Mouse (Mus musculus) urinary bladder, postnatal 14 days (tissue): ENCODE results near the gene Sirt2.

ENCODE experiments used
- DNase-seq: peaks from one replicate; pipeline ENCODE4 v3.0.0; 2021; ENCODE audit warnings: low spot score

The Sirt2 gene

DNA sequence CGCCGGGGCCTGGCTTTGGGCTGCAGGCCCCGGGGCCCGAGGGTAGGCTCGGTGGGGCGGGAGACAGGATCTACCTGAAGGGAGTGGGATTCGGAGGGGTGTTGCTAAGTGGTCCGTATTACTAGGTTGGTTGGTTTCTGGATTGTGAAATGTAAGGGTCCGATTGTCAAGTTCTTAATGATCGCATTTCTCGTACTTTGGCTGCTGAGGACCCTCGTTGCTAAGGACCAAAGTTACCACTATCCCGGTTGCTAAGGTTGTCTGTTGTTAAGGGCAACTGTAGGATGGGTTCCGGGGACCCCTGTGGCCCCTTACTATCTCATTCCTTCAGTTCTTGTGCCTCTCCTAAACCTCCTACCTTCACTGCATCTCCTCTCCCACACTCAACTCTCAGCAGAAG lies 375 bp downstream of the Sirt2 start:
- DNase-seq: no peak

DNA sequence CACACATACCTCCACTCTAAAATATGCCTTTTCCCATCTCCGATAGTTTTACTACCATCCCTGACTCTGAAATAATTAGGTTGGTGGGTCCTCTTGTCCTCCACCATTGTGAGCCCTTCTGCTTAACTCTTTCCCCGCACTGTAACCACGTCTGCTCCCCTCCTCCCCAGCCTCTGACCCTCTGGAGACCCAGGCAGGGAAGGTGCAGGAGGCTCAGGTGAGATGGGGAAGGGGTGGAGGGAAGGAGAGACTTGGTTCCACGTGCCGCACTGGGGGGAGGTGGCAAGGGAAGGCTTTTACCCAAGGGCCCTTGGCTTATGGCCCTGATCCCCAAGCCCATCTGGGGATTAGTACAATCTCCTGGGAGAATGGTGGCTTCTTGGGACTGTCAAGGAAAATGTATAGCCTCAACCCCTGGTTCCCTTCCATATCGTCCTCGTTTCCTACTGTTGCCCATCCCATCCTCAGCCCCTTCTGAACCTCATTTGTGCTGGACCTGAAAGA lies 979 bp downstream of the Sirt2 start, which contains the start of gene Nfkbib:
Nfkbib (minus strand) TSS at position 51 of the 504 bp plus-strand sequence.
- DNase-seq: no peak

DNA sequence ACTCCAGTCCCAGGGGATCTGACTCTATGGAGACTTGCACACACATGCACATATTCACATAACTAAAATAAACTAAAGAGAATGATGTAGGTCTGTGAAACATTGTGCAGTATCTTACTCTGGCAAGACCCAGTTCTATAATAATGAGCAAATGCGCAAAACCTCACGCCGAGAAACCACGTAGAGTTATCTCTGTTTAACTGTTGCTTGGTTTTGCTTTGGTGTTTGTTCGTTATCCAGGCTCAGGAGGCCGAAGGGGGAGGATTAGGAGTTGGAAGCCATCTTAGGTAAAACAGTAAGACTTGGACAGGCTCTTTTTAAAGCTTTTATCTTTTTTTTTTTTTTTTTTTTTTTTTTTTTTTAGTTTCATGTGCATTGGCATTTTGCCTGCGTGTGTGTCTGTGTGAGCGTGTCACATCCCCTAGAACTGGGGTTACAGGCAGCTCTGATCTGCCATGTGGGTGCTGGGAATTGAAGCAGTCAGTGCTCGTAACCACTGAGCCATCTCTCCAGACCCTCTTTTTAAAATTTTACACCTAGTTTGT lies 3.0 kb downstream of the Sirt2 start:
- no peak for DNase-seq

- no peak for DNase-seq
Observed at GRCm38 (mm10) chr7:28770309-28770708, 3.8 kb downstream of the Sirt2 start.

GRCm38 (mm10) chr7:28771867-28772266 lies 5.3 kb downstream of the Sirt2 start:
- DNase-seq: no peak

- no peak for DNase-seq
Observed at GRCm38 (mm10) chr7:28773163-28773562, 6.6 kb downstream of the Sirt2 start.

- DNase-seq: no peak
Observed at GRCm38 (mm10) chr7:28774164-28774563, 7.6 kb downstream of the Sirt2 start.

GRCm38 (mm10) chr7:28775129-28775528 lies 8.6 kb downstream of the Sirt2 start:
- no peak for DNase-seq

GRCm38 (mm10) chr7:28778825-28779224 lies 12.3 kb downstream of the Sirt2 start:
- DNase-seq: no peak

- peak; percentile 92 for DNase-seq
Observed at GRCm38 (mm10) chr7:28780067-28780658, 13.6 kb downstream of the Sirt2 start.

GRCm38 (mm10) chr7:28780857-28781256 lies 14.3 kb downstream of the Sirt2 start:
- DNase-seq: no peak

- DNase-seq: no peak
Observed at GRCm38 (mm10) chr7:28781261-28781663, 14.7 kb downstream of the Sirt2 start.

GRCm38 (mm10) chr7:28785161-28785560 lies 18.6 kb downstream of the Sirt2 start:
- no peak for DNase-seq

- DNase-seq: no peak
Observed at GRCm38 (mm10) chr7:28787884-28788283, 21.3 kb downstream of the Sirt2 start.

DNA sequence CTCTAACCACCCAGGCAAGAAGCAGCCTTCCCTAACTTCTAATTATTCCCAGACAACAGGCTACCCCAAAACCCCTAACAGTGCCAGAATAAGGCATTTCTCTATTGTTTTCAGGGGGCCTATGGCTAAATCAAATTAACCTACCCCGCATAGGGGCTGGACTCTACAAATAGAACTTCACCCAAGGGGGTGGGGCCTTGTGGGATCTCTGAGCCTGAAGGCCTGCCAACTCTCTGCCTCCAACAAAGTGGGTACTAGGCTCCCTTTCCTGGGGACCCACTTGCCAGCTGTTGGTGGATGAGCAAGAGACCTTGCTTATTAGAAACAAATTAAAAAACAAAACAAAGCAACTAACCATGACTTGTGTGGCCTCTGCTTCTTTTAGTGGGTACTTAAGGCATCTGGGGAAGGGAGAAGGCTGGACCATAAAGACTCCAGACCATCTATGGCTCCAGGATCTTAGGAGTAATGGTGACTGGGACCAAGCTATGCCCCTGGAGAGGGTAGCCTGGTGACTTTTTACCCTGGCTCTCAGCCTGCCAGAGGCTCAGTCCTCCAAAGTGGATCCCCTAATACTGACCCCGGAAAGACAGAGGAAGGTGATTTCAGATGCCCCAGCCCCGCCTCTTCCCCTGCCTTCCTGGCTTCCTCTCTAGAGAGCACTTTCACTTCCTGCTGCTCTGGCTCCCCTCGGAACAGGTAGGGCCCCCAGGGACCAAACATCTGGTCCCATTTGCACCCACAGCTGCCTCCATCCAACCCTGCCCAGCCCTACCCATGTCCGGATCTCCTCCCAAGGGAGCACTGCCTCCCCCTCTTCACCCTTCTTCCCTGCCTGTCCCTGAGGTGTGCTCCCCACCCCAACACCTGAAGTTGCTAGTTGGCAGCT lies 22.0 kb downstream of the Sirt2 start, which contains the start of gene Rinl:
Rinl (plus strand) TSS at position 663 of the 889 bp plus-strand sequence.
- no peak for DNase-seq

DNA sequence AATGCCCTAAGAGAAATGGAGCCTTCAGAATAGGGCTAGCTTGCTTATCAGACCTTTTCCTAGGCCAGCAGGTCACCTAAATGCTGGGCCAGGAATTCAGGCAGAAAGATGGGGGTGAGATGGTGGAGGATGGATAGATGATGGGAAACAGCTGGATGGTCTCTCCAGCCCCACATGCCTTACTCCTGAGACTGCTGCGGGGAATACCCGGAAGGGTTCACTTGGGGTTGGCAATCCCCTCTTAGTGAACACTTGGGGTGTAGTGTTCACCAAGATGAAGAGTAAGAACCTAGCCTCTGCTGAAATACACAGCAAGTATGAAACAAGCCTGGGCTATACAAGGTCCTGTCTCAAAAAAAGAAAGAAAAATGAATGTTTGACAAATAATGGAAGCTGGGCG lies 22.7 kb downstream of the Sirt2 start:
- DNase-seq: no peak

- DNase-seq: no peak
Observed at GRCm38 (mm10) chr7:28790066-28790806, 23.7 kb downstream of the Sirt2 start.

- DNase-seq: no peak
Observed at GRCm38 (mm10) chr7:28791706-28792105, 25.2 kb downstream of the Sirt2 start.

DNA sequence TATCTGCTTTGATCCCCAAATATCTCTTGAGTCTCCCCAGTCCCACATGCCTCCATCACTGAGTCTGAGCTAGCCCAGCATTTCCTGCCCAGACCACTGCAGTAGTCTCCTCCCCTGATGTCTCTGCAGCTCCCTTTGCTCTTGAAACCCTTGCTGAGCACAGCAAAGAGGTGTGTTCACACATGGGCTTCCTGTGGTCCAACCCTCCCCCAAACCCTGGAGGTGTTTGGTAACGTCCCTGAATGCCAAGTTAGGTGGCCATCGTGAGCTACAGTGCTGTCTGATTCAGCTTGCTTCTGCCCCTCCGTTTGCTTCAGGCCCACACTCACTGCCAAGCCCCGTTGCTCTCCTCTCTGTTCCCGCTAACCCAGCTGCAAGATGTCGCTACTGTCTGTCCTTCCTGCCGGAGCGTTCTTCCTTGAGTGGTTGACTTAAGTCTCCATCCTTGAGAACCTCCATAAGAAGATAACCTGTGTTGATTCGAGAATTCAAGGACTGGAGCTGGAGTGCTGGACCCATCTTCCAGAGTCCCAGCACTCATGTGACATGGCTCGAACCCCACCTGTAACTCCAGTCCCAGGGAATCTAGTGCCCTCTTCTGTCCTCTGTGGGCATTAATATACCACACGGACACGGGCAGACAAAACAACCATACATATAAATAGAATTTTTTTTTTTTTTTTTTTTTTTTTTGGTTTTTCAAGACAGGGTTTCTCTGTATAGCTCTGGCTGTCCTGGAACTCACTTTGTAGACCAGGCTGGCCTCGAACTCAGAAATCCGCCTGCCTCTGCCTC lies 26.1 kb downstream of the Sirt2 start:
- no peak for DNase-seq

GRCm38 (mm10) chr7:28793834-28794233 lies 27.3 kb downstream of the Sirt2 start:
- DNase-seq: no peak

GRCm38 (mm10) chr7:28794496-28794895 lies 28.0 kb downstream of the Sirt2 start:
- no peak for DNase-seq
